Mouse (Mus musculus) layer of hippocampus, postnatal 25 days (tissue): ENCODE results near the gene Rpp14. TPM values are rescaled to one million over a fixed set of nuclear protein-coding genes. Genes with fewer than 3 reads are reported as not detected.
"Not testable (repeated sequence)": the region's sequence is repeated elsewhere in the genome, so short reads cannot be mapped to it uniquely, and the experiment has no call there.

Source experiments
- DNase-seq, 2 experiments: peaks; one replicate each; pipeline ENCODE4 v3.0.0; 2022; ENCODE audit warnings: mixed read lengths in 2 of 2, low spot score in 1 of 2; ENCODE audit errors: extremely low spot score in 1 of 2
- total RNA-seq, 2 experiments: library from RNA; stranded (reverse); gene quantifications; 2 replicates each; pipeline ENCODE4 v1.2.3; 2021

Gene Rpp14
- total RNA-seq, 2 experiments from 2014 or later = 27.0 to 29.2 TPM

- no peak for DNase-seq
Measured at GRCm38 (mm10) chr14:8111545-8111944, 31.4 kb downstream of the Rpp14 start.

- DNase-seq = no peak
Measured at GRCm38 (mm10) chr14:8112036-8112435, 31.9 kb downstream of the Rpp14 start.

GRCm38 (mm10) chr14:8113616-8114015, 33.4 kb downstream of the Rpp14 start:
- DNase-seq = no peak

- DNase-seq = no peak
Measured at GRCm38 (mm10) chr14:8114306-8114705, 34.1 kb downstream of the Rpp14 start.

GRCm38 (mm10) chr14:8114756-8115155, 34.6 kb downstream of the Rpp14 start:
- DNase-seq = no peak

- DNase-seq = no peak
Measured at GRCm38 (mm10) chr14:8115772-8116171, 35.6 kb downstream of the Rpp14 start.

GRCm38 (mm10) chr14:8117371-8117770, 37.2 kb downstream of the Rpp14 start:
- no peak for DNase-seq

DNA sequence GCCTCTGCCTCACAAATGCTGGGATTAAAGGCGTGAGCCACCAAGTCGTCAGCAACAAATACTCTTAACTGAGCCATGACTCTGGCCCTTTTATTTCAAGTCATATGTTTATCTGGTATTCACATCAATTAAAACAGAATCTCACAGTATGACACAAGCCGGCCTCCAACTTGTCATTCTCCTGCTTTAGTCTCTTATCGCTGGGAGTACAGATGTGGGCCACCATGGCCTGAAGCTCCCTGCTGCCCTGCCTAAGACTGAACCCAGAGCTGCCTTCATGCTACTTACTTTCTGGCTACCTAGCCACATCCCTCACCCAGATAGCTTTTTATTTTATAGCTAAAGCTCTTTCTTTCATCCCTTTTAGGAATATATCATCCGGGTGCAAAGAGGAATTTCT, 39.3 kb downstream of the Rpp14 start:
- DNase-seq = no peak

DNA sequence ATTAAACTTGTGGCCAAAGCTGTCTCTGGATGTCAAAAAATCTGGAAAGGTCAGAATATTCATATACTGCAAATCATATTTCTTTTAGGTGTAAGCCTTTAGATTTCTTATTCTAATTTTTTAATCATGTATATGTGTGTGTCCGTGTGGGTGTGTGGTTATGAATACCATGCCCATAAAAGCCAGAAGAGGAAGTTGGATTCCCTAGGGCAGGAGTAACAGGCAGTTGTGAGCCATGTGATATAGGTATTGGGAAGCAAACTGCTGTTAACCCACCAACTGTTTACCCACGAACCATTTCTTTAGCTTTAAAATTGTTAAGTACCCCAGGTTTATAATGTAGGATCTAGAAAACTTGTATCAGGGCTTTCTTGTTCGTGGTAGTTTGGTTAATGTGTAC, 39.7 kb downstream of the Rpp14 start:
- DNase-seq = no peak

- no peak for DNase-seq
Measured at GRCm38 (mm10) chr14:8123141-8123540, 43.0 kb downstream of the Rpp14 start.

GRCm38 (mm10) chr14:8123611-8124010, 43.4 kb downstream of the Rpp14 start:
- DNase-seq = not testable (repeated sequence)

GRCm38 (mm10) chr14:8124046-8124881, 44.1 kb downstream of the Rpp14 start:
- no peak for DNase-seq

DNA sequence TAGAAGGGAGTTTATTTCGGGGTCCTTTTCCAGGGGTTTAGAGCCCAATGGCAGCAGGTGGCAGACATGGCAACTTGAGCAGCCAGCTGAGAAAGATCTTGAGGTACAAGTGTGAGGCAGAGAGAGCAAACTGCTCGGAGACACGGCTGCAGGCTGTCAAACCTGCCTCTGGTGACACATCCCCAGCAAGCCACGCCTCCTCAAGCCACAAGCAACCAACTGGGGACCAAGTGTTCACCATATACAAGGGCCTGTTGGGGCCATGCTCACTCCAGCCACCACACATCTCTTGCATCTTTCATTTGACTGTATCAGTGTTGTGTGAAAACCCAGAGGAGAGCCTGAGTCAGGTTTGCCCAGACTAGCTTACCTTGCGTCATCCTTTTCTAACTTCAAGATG, 47.8 kb downstream of the Rpp14 start:
- DNase-seq = no peak

DNA sequence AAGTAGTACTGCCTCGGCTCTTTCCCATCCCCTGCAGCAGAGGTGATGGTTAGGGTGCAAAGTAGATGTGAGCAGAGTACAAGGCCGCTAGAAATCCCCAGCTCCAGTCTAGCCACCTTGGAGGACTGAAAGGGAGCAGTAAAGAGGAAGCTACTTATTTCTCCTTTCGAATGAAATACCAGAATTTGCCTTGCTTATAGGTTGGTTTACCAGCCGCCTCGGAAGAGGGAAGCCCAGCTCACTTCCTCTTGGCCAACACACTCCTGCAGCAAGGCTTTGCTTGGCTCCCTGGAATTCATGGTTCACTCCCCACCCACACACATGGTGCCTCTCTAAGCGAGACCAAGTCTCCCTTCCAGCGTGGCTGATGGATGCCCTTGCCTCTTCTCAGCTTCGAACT, 52.6 kb downstream of the Rpp14 start:
- no peak for DNase-seq

DNA sequence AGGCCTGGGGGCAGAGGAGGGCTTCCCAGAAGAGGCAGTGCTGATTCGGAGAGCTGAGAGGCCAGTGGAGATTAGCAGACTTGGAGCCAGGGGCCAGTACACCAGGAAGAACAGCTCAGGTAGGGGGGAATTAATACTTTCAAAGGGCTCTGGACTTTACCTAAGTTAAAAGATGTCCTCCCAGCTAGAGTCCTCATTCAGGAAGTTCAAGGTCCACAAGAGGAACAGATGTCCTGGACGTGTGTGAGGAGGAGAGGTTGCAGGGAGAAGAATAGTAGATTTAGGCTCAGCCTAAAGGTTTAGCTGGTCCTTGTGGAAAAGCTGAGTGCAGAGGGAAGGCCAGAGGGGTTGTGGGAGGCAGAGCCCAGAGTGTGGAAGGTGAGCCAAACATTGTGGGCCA, 54.1 kb downstream of the Rpp14 start:
- no peak for DNase-seq

DNA sequence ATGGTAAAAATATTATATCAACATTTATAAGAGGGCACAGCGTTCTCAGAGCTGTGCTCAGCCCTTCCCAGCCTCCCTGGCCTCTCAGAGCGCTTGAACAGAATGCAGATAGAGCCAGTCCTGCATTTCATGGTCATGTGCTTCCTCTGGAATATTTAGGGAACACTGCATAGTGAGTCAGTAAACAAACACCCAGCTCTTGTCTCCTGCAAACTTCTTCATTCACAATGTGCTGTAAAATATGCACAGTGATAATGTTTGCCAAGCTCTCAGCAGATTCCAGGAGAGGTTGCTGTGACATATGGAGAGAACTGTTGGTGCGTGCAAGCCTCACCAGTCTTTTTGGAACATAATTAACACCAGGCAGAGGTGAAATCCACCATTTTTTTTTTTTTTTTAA, 55.0 kb downstream of the Rpp14 start:
- no peak for DNase-seq

GRCm38 (mm10) chr14:8139724-8140710, 59.9 kb downstream of the Rpp14 start:
- DNase-seq = no peak

GRCm38 (mm10) chr14:8141131-8141530, 61.0 kb downstream of the Rpp14 start:
- DNase-seq = no peak
